Mouse (Mus musculus) R1 (cell line): Measurements from ENCODE around the gene Kdsr.
A peak's percentile ranks its signal among the peaks of the same experiment; 100 is the strongest.

ENCODE experiments used
- DNase-seq: peaks from one replicate; pipeline ENCODE4 v3.0.0-alpha.2; 2018; ENCODE audit warnings: low read depth, low spot score

The Kdsr gene

GRCm38 (mm10) chr1:106695649-106696048 lies 63.9 kb downstream of the Kdsr start:
- DNase-seq: no peak

- DNase-seq: no peak
Observed at GRCm38 (mm10) chr1:106694316-106694715, 65.2 kb downstream of the Kdsr start.

GRCm38 (mm10) chr1:106692599-106692998 lies 66.9 kb downstream of the Kdsr start:
- DNase-seq: no peak

- DNase-seq: no peak
Observed at GRCm38 (mm10) chr1:106690887-106691286, 68.6 kb downstream of the Kdsr start.

- no peak for DNase-seq
Observed at GRCm38 (mm10) chr1:106688161-106688516, 71.4 kb downstream of the Kdsr start.

GRCm38 (mm10) chr1:106687435-106688160 lies 71.9 kb downstream of the Kdsr start:
- DNase-seq: no peak

GRCm38 (mm10) chr1:106685702-106686101 lies 73.8 kb downstream of the Kdsr start:
- peak; percentile 6 for DNase-seq

- DNase-seq: no peak
Observed at GRCm38 (mm10) chr1:106684546-106684945, 75.0 kb downstream of the Kdsr start.

GRCm38 (mm10) chr1:106682829-106683228 lies 76.7 kb downstream of the Kdsr start:
- no peak for DNase-seq

GRCm38 (mm10) chr1:106679800-106680515 lies 79.6 kb downstream of the Kdsr start:
- no peak for DNase-seq

- no peak for DNase-seq
Observed at GRCm38 (mm10) chr1:106678060-106678478, 81.5 kb downstream of the Kdsr start.
